Mouse (Mus musculus) layer of hippocampus, adult 18-20 months (tissue): ENCODE data around the gene Lmbr1. TPM values are rescaled to one million over a fixed set of nuclear protein-coding genes. Genes with fewer than 3 reads are reported as not detected.
"Not testable (repeated sequence)": the region's sequence is repeated elsewhere in the genome, so short reads cannot be mapped to it uniquely, and the experiment has no call there.

Experiments used
- DNase-seq, 2 experiments: peaks; one replicate each; pipeline ENCODE4 v3.0.0; 2022; ENCODE audit warnings: low spot score in 2 of 2
- long read RNA-seq: library from polyadenylated mRNA; stranded (forward); transcript quantifications from one replicate; pipeline ENCODE4 v2.0.0, GENCODE M21; 2021
- total RNA-seq, 2 experiments: library from RNA; stranded (reverse); gene quantifications; 2 replicates each; pipeline ENCODE4 v1.2.3; 2021

Lmbr1 gene
- 10 to 100 TPM; 29.3 to 29.5 TPM for total RNA-seq
- long read RNA-seq, full-length matches to known transcripts, result 24 of 36 reads
- long read RNA-seq, partial matches to known transcripts, result 4 of 36 reads
- long read RNA-seq, other reads (novel, unspliced or antisense), result 8 of 36 reads

GRCm38 (mm10) chr5:29378298-29379036 lies at the start of gene Lmbr1:
Gene Lmbr1 (minus strand): TSS chr5:29378390.
- DNase-seq, result peak; percentile 89 to 95

DNA sequence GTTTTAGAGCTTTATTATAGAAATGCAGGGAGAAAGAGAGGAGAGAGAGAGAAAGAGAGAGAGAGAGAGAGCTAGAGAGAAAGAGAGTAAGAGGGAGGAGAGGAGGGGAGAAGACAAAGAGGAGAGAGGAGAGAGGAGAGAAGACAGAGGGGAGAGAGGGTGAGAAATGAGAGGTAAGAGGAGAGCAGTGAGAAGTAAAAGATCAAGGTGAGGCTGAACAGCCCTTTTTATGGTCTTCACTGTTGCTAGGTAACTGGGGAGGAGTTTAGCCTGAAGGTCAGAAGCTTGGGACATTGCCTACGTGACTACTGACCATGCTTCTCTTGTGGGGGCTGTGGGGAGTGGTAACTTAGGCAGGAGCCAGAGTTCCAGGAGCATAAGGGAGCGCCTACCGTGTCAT lies 45.1 kb upstream of the Lmbr1 start:
- DNase-seq, result not testable (repeated sequence)

DNA sequence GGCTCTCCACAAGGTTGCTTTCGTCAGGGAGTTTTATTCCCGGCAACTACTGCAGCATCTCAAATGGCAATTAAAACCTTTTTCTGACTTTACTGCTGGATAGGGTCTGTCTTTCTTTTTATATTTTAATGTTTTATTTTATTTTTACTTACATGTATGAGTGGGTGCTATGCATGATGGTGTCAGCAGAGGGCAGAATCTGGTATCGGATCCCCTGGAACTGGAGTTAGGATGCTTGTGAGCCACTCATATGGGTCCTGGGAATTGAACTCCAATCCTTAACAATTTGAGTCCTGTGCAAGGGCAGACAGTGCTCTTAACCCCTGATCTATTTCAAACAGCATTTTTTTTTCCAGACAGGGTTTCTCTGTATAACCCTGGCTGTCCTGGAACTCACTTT lies 34.9 kb upstream of the Lmbr1 start:
- no peak for DNase-seq

- DNase-seq, result no peak
Measured at GRCm38 (mm10) chr5:29410854-29411253, 32.7 kb upstream of the Lmbr1 start.

- no peak for DNase-seq
Measured at GRCm38 (mm10) chr5:29398427-29398826, 20.2 kb upstream of the Lmbr1 start.

GRCm38 (mm10) chr5:29388944-29389765 lies 11.0 kb upstream of the Lmbr1 start:
- DNase-seq, result peak; percentile 54 to 84

DNA sequence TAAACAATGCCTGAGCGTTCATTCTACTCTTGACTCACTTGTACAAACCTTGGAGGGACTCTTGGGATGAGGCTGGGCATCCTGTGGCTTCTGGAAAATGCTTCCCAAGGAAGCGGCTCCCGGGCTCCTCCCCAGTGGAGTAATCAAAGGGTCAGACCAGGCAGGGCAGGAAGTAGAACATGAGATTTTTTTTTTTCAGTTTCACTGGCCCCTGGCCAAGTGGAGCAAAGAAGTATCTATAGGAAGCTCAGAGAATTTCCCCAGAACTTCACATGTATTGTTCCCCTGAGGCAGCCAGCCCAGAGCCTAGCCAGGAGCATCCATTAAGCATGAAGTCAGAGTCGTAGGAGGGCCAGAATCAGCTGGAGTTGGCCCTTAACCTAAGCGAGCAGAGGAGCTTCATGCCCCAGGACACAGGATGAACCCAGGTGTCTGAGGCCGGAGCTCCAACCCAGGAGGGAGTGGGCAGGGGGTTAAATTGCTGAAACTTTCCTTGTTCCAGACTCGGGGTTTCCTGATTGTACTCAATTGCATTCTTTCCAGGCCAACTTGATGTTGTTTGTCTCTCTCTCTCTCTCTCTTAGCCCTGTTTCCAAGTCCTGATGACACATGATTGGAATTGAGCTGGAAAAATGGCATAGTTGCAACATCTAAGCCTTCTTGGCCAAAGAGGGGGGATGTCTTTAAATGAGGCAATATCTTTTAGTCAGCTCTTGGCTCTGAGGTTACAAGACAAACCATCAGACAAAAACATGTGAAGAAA lies 10.2 kb upstream of the Lmbr1 start:
- no peak for DNase-seq

- DNase-seq, result no peak
Measured at GRCm38 (mm10) chr5:29387591-29387990, 9.4 kb upstream of the Lmbr1 start.

GRCm38 (mm10) chr5:29382776-29383175 lies 4.6 kb upstream of the Lmbr1 start:
- DNase-seq, result no peak

- DNase-seq, result no peak
Measured at GRCm38 (mm10) chr5:29380091-29380490, 1.9 kb upstream of the Lmbr1 start.

GRCm38 (mm10) chr5:29377590-29378297 lies 446 bp downstream of the Lmbr1 start:
- peak in 1 of 2 experiments; percentile 7 for DNase-seq

DNA sequence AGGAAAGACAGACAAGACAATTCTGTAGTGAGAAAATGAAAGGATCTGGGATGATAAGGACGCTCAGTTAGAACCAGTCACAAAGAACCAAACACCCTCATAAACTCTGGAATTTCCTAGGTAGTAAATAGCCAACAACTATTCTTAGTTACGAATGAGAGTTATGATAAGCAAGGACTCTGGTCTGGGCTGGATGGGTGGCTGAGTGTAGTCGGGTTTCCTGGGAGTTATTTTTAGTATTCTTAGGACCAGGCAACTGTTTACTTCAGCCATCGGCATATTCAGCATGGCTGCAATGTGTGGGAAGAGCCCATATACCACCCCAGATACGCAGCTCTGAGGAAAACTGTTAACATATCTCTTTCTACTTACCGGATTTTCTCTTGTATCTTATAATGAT lies 14.7 kb downstream of the Lmbr1 start:
- no peak for DNase-seq

GRCm38 (mm10) chr5:29335836-29336235 lies 42.4 kb downstream of the Lmbr1 start:
- peak in 1 of 2 experiments; percentile 35 for DNase-seq

DNA sequence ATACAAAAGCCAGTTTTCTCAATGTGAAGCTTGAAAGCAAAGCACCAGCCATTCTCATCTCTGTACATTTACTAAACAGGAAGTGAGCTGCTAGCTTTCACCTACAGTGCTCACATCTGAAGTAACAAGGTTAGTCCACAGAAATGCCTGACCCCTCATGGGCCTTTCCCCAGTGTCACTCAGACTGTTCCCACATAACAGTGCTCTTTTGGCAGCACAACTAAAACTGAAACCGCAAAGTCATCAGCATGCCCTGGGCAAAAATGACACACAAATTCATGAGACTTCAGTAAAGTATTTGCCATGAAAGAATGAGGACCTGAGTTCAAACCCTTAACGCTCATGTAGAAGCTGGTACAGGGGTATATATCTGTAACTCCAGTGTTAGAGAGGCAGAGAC lies 55.7 kb downstream of the Lmbr1 start:
- no peak for DNase-seq

- no peak for DNase-seq
Measured at GRCm38 (mm10) chr5:29309191-29309590, 69.0 kb downstream of the Lmbr1 start.

- DNase-seq, result peak in 1 of 2 experiments; percentile 79
Measured at GRCm38 (mm10) chr5:29293194-29293593, 85.0 kb downstream of the Lmbr1 start.

- DNase-seq, result no peak
Measured at GRCm38 (mm10) chr5:29290110-29290509, 88.1 kb downstream of the Lmbr1 start.

DNA sequence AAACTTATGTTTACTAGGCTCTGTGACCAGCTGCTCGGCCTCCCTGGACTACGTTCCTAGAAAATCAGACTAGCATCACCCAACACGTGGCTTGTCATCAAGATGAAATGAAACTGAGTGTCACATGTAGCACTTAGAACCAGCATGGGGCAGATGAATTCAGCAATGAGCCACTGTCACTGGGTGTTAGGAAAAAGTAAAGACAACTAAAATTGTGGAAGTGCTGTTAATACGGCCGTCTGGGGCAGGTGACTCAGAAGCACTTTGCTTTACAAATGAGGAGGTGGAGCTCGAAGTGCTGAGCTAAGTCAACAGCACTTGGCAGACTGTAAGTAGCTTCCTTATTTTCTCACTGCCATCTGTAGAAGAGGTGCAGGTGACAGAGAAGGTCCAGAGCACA lies 88.5 kb downstream of the Lmbr1 start:
- DNase-seq, result no peak

GRCm38 (mm10) chr5:29281081-29281480 lies 97.1 kb downstream of the Lmbr1 start:
- DNase-seq, result no peak

GRCm38 (mm10) chr5:29274746-29275145 lies 103.4 kb downstream of the Lmbr1 start:
- no peak for DNase-seq

DNA sequence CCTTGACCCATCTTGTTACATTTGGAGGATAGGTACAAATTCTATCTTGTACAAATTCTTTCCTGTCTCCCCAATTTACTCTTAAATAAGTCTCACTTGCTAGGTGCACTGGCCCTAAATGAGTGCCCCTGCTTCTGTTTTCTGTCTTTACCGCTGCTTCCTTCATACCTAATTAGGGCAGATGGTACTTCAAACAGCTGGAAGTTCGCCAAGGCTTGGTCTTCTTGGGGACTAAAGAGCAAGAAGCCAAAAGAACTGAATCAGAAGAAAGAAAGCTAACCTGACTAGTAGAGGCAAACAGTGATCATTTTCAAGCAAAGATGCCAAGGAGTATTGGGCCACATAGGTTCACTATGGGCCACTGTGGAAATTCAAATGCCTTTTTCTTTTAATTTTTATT lies 104.8 kb downstream of the Lmbr1 start:
- no peak for DNase-seq
